Mouse (Mus musculus): ENCODE measurements at regions not wholly inside any gene's neighbourhood (a gene's known extent, or its start where the extent isn't known, plus 50 kb on each side); places are given as distances from the start of the nearest gene placed in this dataset.
"Not testable (repeated sequence)": the region's sequence is repeated elsewhere in the genome, so short reads cannot be mapped to it uniquely, and the experiment has no call there.

- not testable (repeated sequence) for DNase-seq
Observed at GRCm38 (mm10) chr10:38704762-38705130, 116.8 kb downstream of the Rfpl4b start.

- DNase-seq: peak; percentile 24
Observed at GRCm38 (mm10) chr10:38703954-38704761, 117.4 kb downstream of the Rfpl4b start.

- no peak for DNase-seq
Observed at GRCm38 (mm10) chr10:38677453-38677852, 144.1 kb downstream of the Rfpl4b start.

- DNase-seq: no peak
Observed at GRCm38 (mm10) chr10:38668610-38669009, 153.0 kb downstream of the Rfpl4b start.

- DNase-seq: no peak
Observed at GRCm38 (mm10) chr10:38667841-38668240, 153.7 kb downstream of the Rfpl4b start.

- no peak for DNase-seq
Observed at GRCm38 (mm10) chr10:38635695-38636094, 185.9 kb downstream of the Rfpl4b start.

GRCm38 (mm10) chr10:38629907-38630505 lies 191.6 kb downstream of the Rfpl4b start:
- DNase-seq: no peak

GRCm38 (mm10) chr10:38623399-38623798 lies 198.2 kb downstream of the Rfpl4b start:
- no peak for DNase-seq

- DNase-seq: no peak
Observed at GRCm38 (mm10) chr10:38609606-38610510, 211.7 kb downstream of the Rfpl4b start.

- DNase-seq: no peak
Observed at GRCm38 (mm10) chr10:38586061-38586460, 235.5 kb downstream of the Rfpl4b start.

GRCm38 (mm10) chr10:38575726-38576125 lies 245.9 kb downstream of the Rfpl4b start:
- DNase-seq: no peak

GRCm38 (mm10) chr10:38573728-38574127 lies 247.9 kb downstream of the Rfpl4b start:
- DNase-seq: no peak

GRCm38 (mm10) chr10:38573146-38573545 lies 248.4 kb downstream of the Rfpl4b start:
- DNase-seq: no peak

- DNase-seq: no peak
Observed at GRCm38 (mm10) chr10:38567270-38567669, 254.3 kb downstream of the Rfpl4b start.

GRCm38 (mm10) chr10:38566361-38566760 lies 255.2 kb downstream of the Rfpl4b start:
- no peak for DNase-seq

- DNase-seq: no peak
Observed at GRCm38 (mm10) chr10:38555040-38555439, 266.5 kb downstream of the Rfpl4b start.

GRCm38 (mm10) chr10:38553688-38554680 lies 267.6 kb downstream of the Rfpl4b start:
- peak; percentile 36 for DNase-seq

GRCm38 (mm10) chr10:38553326-38553687 lies 268.3 kb downstream of the Rfpl4b start:
- no peak for DNase-seq

GRCm38 (mm10) chr10:38552350-38553076 lies 269.1 kb downstream of the Rfpl4b start:
- no peak for DNase-seq

GRCm38 (mm10) chr10:38540031-38540430 lies 281.5 kb downstream of the Rfpl4b start:
- DNase-seq: no peak

GRCm38 (mm10) chr10:38538766-38539165 lies 282.8 kb downstream of the Rfpl4b start:
- no peak for DNase-seq

Measured in kidney, postnatal 10 days (tissue).